Mouse (Mus musculus) hematopoietic stem cell, adult 5-6 weeks (primary cell): ENCODE results near the gene Car3. TPM values are rescaled to one million over a fixed set of nuclear protein-coding genes. Genes with fewer than 3 reads are reported as not detected.
A peak's percentile ranks its signal among the peaks of the same experiment; 100 is the strongest.
"Not testable (repeated sequence)": the region's sequence is repeated elsewhere in the genome, so short reads cannot be mapped to it uniquely, and the experiment has no call there.

Experiments used
- ATAC-seq, 2 experiments: fragments of 125-278 bp in 1 of 2; replicated peaks in 1 of 2; 2 replicates each; pipeline ENCODE4 v1.8.0; 2016 to 2017; ENCODE audit warnings: inconsistent platforms in 2 of 2, mild to moderate bottlenecking in 2 of 2, moderate number of reproducible peaks in 2 of 2, low read depth in 1 of 2, moderate TSS enrichment in 1 of 2; ENCODE audit not compliant: low FRiP score in 2 of 2, poor library complexity in 2 of 2, severe bottlenecking in 2 of 2, insufficient read depth in 1 of 2, low TSS enrichment in 1 of 2
- total RNA-seq: library from RNA; stranded (forward); fragments of 172-1452, 232-1000 nt; gene quantifications from 2 replicates; pipeline ENCODE4 v1.2.3, GENCODE M21; 2017

The Car3 gene
- 7.9 and 14.9 TPM in 2 replicates for total RNA-seq

GRCm38 (mm10) chr3:14863022-14863711 lies at the start of gene Car3:
Gene Car3, plus strand, starts transcription at chr3:14863512.
- peak; percentile 43 to 75 for ATAC-seq

GRCm38 (mm10) chr3:14815396-14815795 lies 47.9 kb upstream of the Car3 start:
- ATAC-seq: not testable (repeated sequence)

GRCm38 (mm10) chr3:14819844-14820504 lies 43.3 kb upstream of the Car3 start:
- ATAC-seq: no peak

- ATAC-seq: no peak
Observed at GRCm38 (mm10) chr3:14828896-14829295, 34.4 kb upstream of the Car3 start.

GRCm38 (mm10) chr3:14831219-14831835 lies 32.0 kb upstream of the Car3 start:
- no peak for ATAC-seq

GRCm38 (mm10) chr3:14832766-14833165 lies 30.5 kb upstream of the Car3 start:
- no peak for ATAC-seq

GRCm38 (mm10) chr3:14838936-14839335 lies 24.4 kb upstream of the Car3 start:
- no peak for ATAC-seq

GRCm38 (mm10) chr3:14839466-14840118 lies 23.7 kb upstream of the Car3 start:
- ATAC-seq: no peak

- no peak for ATAC-seq
Observed at GRCm38 (mm10) chr3:14848587-14849254, 14.6 kb upstream of the Car3 start.

GRCm38 (mm10) chr3:14853966-14854365 lies 9.3 kb upstream of the Car3 start:
- no peak for ATAC-seq

- no peak for ATAC-seq
Observed at GRCm38 (mm10) chr3:14854446-14854845, 8.9 kb upstream of the Car3 start.

- ATAC-seq: no peak
Observed at GRCm38 (mm10) chr3:14857874-14858273, 5.4 kb upstream of the Car3 start.

GRCm38 (mm10) chr3:14860291-14860690 lies 3.0 kb upstream of the Car3 start:
- ATAC-seq: no peak

GRCm38 (mm10) chr3:14861165-14861564 lies 2.1 kb upstream of the Car3 start:
- ATAC-seq: no peak

- ATAC-seq: no peak
Observed at GRCm38 (mm10) chr3:14861787-14862186, 1.5 kb upstream of the Car3 start.

- peak; percentile 47 to 49; a peak in 2 of 4 replicates for ATAC-seq
Observed at GRCm38 (mm10) chr3:14862654-14863021, 674 bp upstream of the Car3 start.

- ATAC-seq: no peak
Observed at GRCm38 (mm10) chr3:14863922-14864321, 610 bp downstream of the Car3 start.

GRCm38 (mm10) chr3:14865941-14866340 lies 2.6 kb downstream of the Car3 start:
- no peak for ATAC-seq
